Mouse (Mus musculus) heart, postnatal 10 days (tissue): Measurements from ENCODE around the gene Fthl17e. TPM values are rescaled to one million over a fixed set of nuclear protein-coding genes. Genes with fewer than 3 reads are reported as not detected.
A peak's percentile ranks its signal among the peaks of the same experiment; 100 is the strongest.
"Not testable (repeated sequence)": the region's sequence is repeated elsewhere in the genome, so short reads cannot be mapped to it uniquely, and the experiment has no call there.

ENCODE experiments used
- DNase-seq, 2 experiments: peaks; one replicate each; pipeline ENCODE4 v3.0.0; 2021
- intact Hi-C: fragments of 180-260 bp; cut with DNase I; formaldehyde crosslinking; loops from one replicate; pipeline ENCODE4 v1.15.1; 2025
- total RNA-seq, 2 experiments: library from RNA; stranded (reverse); gene quantifications; 2 replicates each; pipeline ENCODE4 v1.2.3; 2021

Gene Fthl17e
- total RNA-seq: not detected

- DNase-seq, intact Hi-C loops: not testable (repeated sequence)
Observed at GRCm38 (mm10) chrX:9033193-9033592, at the start of gene Fthl17e. TSS of gene Fthl17e (plus strand) at chrX:9033493.

- DNase-seq, intact Hi-C loops: not testable (repeated sequence)
Observed at GRCm38 (mm10) chrX:8986655-8987054, 46.6 kb upstream of the Fthl17e start, which contains the start of gene Fthl17d. TSS of gene Fthl17d (minus strand) at chrX:8986755.

GRCm38 (mm10) chrX:9016079-9016478, 17.2 kb upstream of the Fthl17e start:
- intact Hi-C loops: no loop called here
- DNase-seq: no peak

GRCm38 (mm10) chrX:9019481-9019880, 13.8 kb upstream of the Fthl17e start:
- intact Hi-C loops: no loop called here
- DNase-seq: no peak

- peak in 1 of 2 experiments; percentile 1 for DNase-seq
- intact Hi-C loops: not testable (repeated sequence)
Observed at GRCm38 (mm10) chrX:9041611-9042010, 8.3 kb downstream of the Fthl17e start.

- intact Hi-C loops: not testable (repeated sequence)
- peak; percentile 57 to 78 for DNase-seq
Observed at GRCm38 (mm10) chrX:9060952-9061351, 27.7 kb downstream of the Fthl17e start.

- intact Hi-C loops: no loop called here
- DNase-seq: no peak
Observed at GRCm38 (mm10) chrX:9062101-9062500, 28.8 kb downstream of the Fthl17e start.

- DNase-seq, intact Hi-C loops: not testable (repeated sequence)
Observed at GRCm38 (mm10) chrX:9062715-9063114, 29.4 kb downstream of the Fthl17e start, which contains the start of gene Fthl17f. TSS of gene Fthl17f (plus strand) at chrX:9063015.

- DNase-seq: peak; percentile 35 to 74
- intact Hi-C loops: not testable (repeated sequence)
Observed at GRCm38 (mm10) chrX:9077699-9078098, 44.4 kb downstream of the Fthl17e start.

Other genes starting within 250 kb of the Fthl17e start
- gene Ssxb5, start 229.8 kb upstream of the Fthl17e start, total RNA-seq: not detected
- gene Gm6592, start 189.5 kb upstream of the Fthl17e start, total RNA-seq: not detected
- gene Gm5751, start 159.2 kb upstream of the Fthl17e start, total RNA-seq: not detected
- 1 to 10 TPM; 1.2 to 1.6 TPM for gene B630019K06Rik, start 141.1 kb upstream of the Fthl17e start, total RNA-seq
- gene Fthl17b, start 70.5 kb upstream of the Fthl17e start, total RNA-seq: not detected
- gene Fthl17c, start 56.9 kb upstream of the Fthl17e start, total RNA-seq: not detected
- gene Fthl17d, start 46.7 kb upstream of the Fthl17e start, total RNA-seq: not detected
- gene Fthl17f, start 29.5 kb downstream of the Fthl17e start, total RNA-seq: not detected
- not detected for gene 4930402K13Rik, start 71.1 kb downstream of the Fthl17e start, total RNA-seq
- 1 to 10 TPM; 4.3 to 4.8 TPM for gene Lancl3, start 166.4 kb downstream of the Fthl17e start, total RNA-seq
- gene Gm14862, start 223.4 kb downstream of the Fthl17e start, total RNA-seq: not detected
- gene Xk, start 239.3 kb downstream of the Fthl17e start, total RNA-seq: 1 to 10 TPM; 4.2 to 4.7 TPM